Mouse (Mus musculus) layer of hippocampus, adult 6 months (tissue): ENCODE measurements around the gene Nkx3-2. TPM values are rescaled to one million over a fixed set of nuclear protein-coding genes. Genes with fewer than 3 reads are reported as not detected.

ENCODE experiments used
- long read RNA-seq, 2 experiments: library from polyadenylated mRNA; unstranded; transcript quantifications; one replicate each; pipeline ENCODE4 v2.0.0; 2019 to 2020
- polyA plus RNA-seq: library from polyadenylated mRNA; unstranded; fragments of <200 nt; fragmentation: Nextera tagmentation; gene quantifications from 2 replicates; pipeline ENCODE4 v1.2.3, GENCODE M21; 2021

Nkx3-2 gene
- polyA plus RNA-seq, result not detected in 2 replicates
- long read RNA-seq, experiment 1, result 0 reads
- long read RNA-seq, experiment 2, result 0 reads

GRCm38 (mm10) chr5:41763731-41764721, at the start of gene Nkx3-2:
Gene Nkx3-2 (minus strand): TSS chr5:41764501.

Other genes with a start within 250 kb of the Nkx3-2 start
- gene Rab28, start 56.3 kb downstream of the Nkx3-2 start, polyA plus RNA-seq, result 90.6 and 92.4 TPM in 2 replicates
- 3.8 and 5.1 TPM in 2 replicates for gene Bod1l, start 79.8 kb upstream of the Nkx3-2 start, polyA plus RNA-seq